Mouse (Mus musculus) forebrain, embryonic 10.5 days (tissue): ENCODE measurements around the gene Nfya. TPM values are rescaled to one million over a fixed set of nuclear protein-coding genes. Genes with fewer than 3 reads are reported as not detected.
A peak's percentile ranks its signal among the peaks of the same experiment; 100 is the strongest.

ENCODE experiments used
- DNase-seq: peaks from one replicate; pipeline ENCODE4 v3.0.0-alpha.2; 2017; ENCODE audit warnings: low spot score; ENCODE audit errors: extremely low spot score
- H3K27ac ChIP-seq: fragments of 300-500 bp; sonication (generic); 2 replicates; pipeline ENCODE4 v1.5.1; 2016; ENCODE audit warnings: mild to moderate bottlenecking
- H3K27me3 ChIP-seq: fragments of 300-500 bp; sonication (generic); 2 replicates; pipeline ENCODE4 v1.6.1; 2016; ENCODE audit warnings: mild to moderate bottlenecking; ENCODE audit not compliant: poor library complexity, severe bottlenecking
- H3K36me3 ChIP-seq: fragments of 300-500 bp; sonication (generic); replicated peaks from 2 replicates; pipeline ENCODE4 v1.6.1; 2016; ENCODE audit warnings: mild to moderate bottlenecking, moderate library complexity
- H3K4me1 ChIP-seq: fragments of 300-500 bp; sonication (generic); 2 replicates; pipeline ENCODE4 v1.6.1; 2016
- H3K4me3 ChIP-seq: fragments of 300-500 bp; sonication (generic); 2 replicates; pipeline ENCODE4 v1.5.1; 2016; ENCODE audit warnings: mild to moderate bottlenecking, moderate library complexity
- H3K9me3 ChIP-seq: fragments of 300-500 bp; sonication (generic); 2 replicates; pipeline ENCODE4 v1.6.1; 2016; ENCODE audit warnings: mild to moderate bottlenecking, moderate library complexity
- WGBS: fragments of 180-500 bp; shearing (Covaris S2); methylation state at CpG from one replicate; pipeline ENCODE4 v1.1.7; 2016; 5-methylcytosine and 5-hydroxymethylcytosine counted together
- polyA plus RNA-seq: library from polyadenylated mRNA; unstranded; fragments of >200 nt; fragmentation: Nextera tagmentation; extraction: Ambion mirVana; gene quantifications from 2 replicates; pipeline ENCODE4 v1.2.1, GENCODE M21; 2016

The Nfya gene
- polyA plus RNA-seq, 1 experiment from 2014 or later: 19.0 TPM

- Histone ChIP-seq H3K4me3 (no peak overlapping the region), H3K36me3 (no peaks in the 10 kb centered on the region), H3K4me1 (peaks cover 37% of the 10 kb centered on the region), H3K27me3 (no peaks in the 10 kb centered on the region), H3K9me3 (no peaks in the 10 kb centered on the region), H3K27ac (peak overlapping the region; percentile 53; the same call in 1 of the 2 replicates)
- DNase-seq: no peak
- WGBS: 46% methylated on average over 9 of the region's 9 CpGs
These were observed 16.3 kb upstream of the Nfya start for GRCm38 (mm10) chr17:48425823-48426612.

GRCm38 (mm10) chr17:48424237-48424636 is 14.5 kb upstream of the Nfya start:
- H3K36me3 ChIP-seq: peaks cover 4% of the 10 kb centered on the region; the same call in 1 of the 2 replicates
- WGBS: 91% methylated on average over 9 of the region's 9 CpGs
- H3K9me3 ChIP-seq: no peaks in the 10 kb centered on the region
- H3K27me3 ChIP-seq: no peaks in the 10 kb centered on the region
- no peak overlapping the region for H3K4me3 ChIP-seq
- peaks cover 30% of the 10 kb centered on the region for H3K4me1 ChIP-seq
- no peak overlapping the region for H3K27ac ChIP-seq
- DNase-seq: no peak

GRCm38 (mm10) chr17:48419571-48419970 is 9.9 kb upstream of the Nfya start:
- H3K4me3 ChIP-seq: no peak overlapping the region
- H3K9me3 ChIP-seq: no peaks in the 10 kb centered on the region
- H3K27me3 ChIP-seq: no peaks in the 10 kb centered on the region
- no peak for DNase-seq
- H3K27ac ChIP-seq: no peak overlapping the region
- WGBS: 76% methylated on average over 2 of the region's 2 CpGs
- peaks cover 51% of the 10 kb centered on the region for H3K36me3 ChIP-seq
- H3K4me1 ChIP-seq: 0 out of 2 replicates have a peak, but pooled peaks cover 4% of the 10 kb centered on the region

- Histone ChIP-seq H3K36me3 (peaks cover 59% of the 10 kb centered on the region), H3K27ac (no peak overlapping the region), H3K27me3 (no peaks in the 10 kb centered on the region), H3K9me3 (no peaks in the 10 kb centered on the region), H3K4me3 (no peak overlapping the region), H3K4me1 (0 out of 2 replicates have a peak, but pooled peaks cover 4% of the 10 kb centered on the region)
- WGBS: 90% methylated on average over 1 of the region's 1 CpGs
- no peak for DNase-seq
These were observed 9.1 kb upstream of the Nfya start for GRCm38 (mm10) chr17:48418781-48419180.

- DNase-seq: no peak
- no peaks in the 10 kb centered on the region for H3K27me3 ChIP-seq
- H3K36me3 ChIP-seq: peaks cover 64% of the 10 kb centered on the region
- 85% methylated on average over 7 of the region's 7 CpGs for WGBS
- H3K4me3 ChIP-seq: no peak overlapping the region
- H3K4me1 ChIP-seq: 0 out of 2 replicates have a peak, but pooled peaks cover 4% of the 10 kb centered on the region
- no peak overlapping the region for H3K27ac ChIP-seq
- no peaks in the 10 kb centered on the region for H3K9me3 ChIP-seq
These were observed 8.5 kb upstream of the Nfya start for GRCm38 (mm10) chr17:48418174-48418573.

GRCm38 (mm10) chr17:48417521-48417920 is 7.8 kb upstream of the Nfya start:
- H3K4me3 ChIP-seq: no peak overlapping the region
- H3K4me1 ChIP-seq: 0 out of 2 replicates have a peak, but pooled peaks cover 4% of the 10 kb centered on the region
- no peaks in the 10 kb centered on the region for H3K27me3 ChIP-seq
- no peaks in the 10 kb centered on the region for H3K9me3 ChIP-seq
- H3K27ac ChIP-seq: no peak overlapping the region
- 91% methylated on average over 6 of the region's 6 CpGs for WGBS
- H3K36me3 ChIP-seq: peaks cover 69% of the 10 kb centered on the region
- DNase-seq: no peak

GRCm38 (mm10) chr17:48416425-48417195 is 6.9 kb upstream of the Nfya start:
- H3K4me1 ChIP-seq: peaks cover 9% of the 10 kb centered on the region
- WGBS: 92% methylated on average over 14 of the region's 14 CpGs
- H3K9me3 ChIP-seq: no peaks in the 10 kb centered on the region
- H3K36me3 ChIP-seq: peaks cover 77% of the 10 kb centered on the region
- H3K27ac ChIP-seq: no peak overlapping the region
- no peak overlapping the region for H3K4me3 ChIP-seq
- DNase-seq: no peak
- H3K27me3 ChIP-seq: no peaks in the 10 kb centered on the region

- Histone ChIP-seq H3K27ac (no peak overlapping the region), H3K4me1 (peaks cover 12% of the 10 kb centered on the region), H3K27me3 (no peaks in the 10 kb centered on the region), H3K36me3 (peaks cover 77% of the 10 kb centered on the region), H3K9me3 (no peaks in the 10 kb centered on the region), H3K4me3 (no peak overlapping the region)
- no peak for DNase-seq
- 91% methylated on average over 7 of the region's 7 CpGs for whole genome bisulfite sequencing
These were observed 6.3 kb upstream of the Nfya start for GRCm38 (mm10) chr17:48416011-48416410.

- DNase-seq: no peak
- H3K4me3 ChIP-seq: peak overlapping the region; percentile 90
- no peaks in the 10 kb centered on the region for H3K27me3 ChIP-seq
- 68% methylated on average over 8 of the region's 8 CpGs for WGBS
- peak overlapping the region; percentile 99 for H3K27ac ChIP-seq
- H3K36me3 ChIP-seq: peaks cover 50% of the 10 kb centered on the region
- peaks cover 27% of the 10 kb centered on the region for H3K4me1 ChIP-seq
- no peaks in the 10 kb centered on the region for H3K9me3 ChIP-seq
These were observed 1.5 kb upstream of the Nfya start for GRCm38 (mm10) chr17:48411241-48411640.

- DNase-seq: no peak
- under 1% methylated on average over 13 of the region's 13 CpGs for WGBS
- no peaks in the 10 kb centered on the region for H3K27me3 ChIP-seq
- H3K27ac ChIP-seq: peak overlapping the region; percentile 99
- H3K4me3 ChIP-seq: peak overlapping the region; percentile 90
- no peaks in the 10 kb centered on the region for H3K9me3 ChIP-seq
- H3K4me1 ChIP-seq: peaks cover 27% of the 10 kb centered on the region
- H3K36me3 ChIP-seq: peaks cover 44% of the 10 kb centered on the region
These were observed 636 bp upstream of the Nfya start for GRCm38 (mm10) chr17:48410299-48410785.

- WGBS: under 1% methylated on average over 47 of the region's 47 CpGs
- Histone ChIP-seq H3K9me3 (no peaks in the 10 kb centered on the region), H3K27me3 (no peaks in the 10 kb centered on the region)
These were observed 997 bp downstream of the Nfya start for GRCm38 (mm10) chr17:48408526-48409291.

GRCm38 (mm10) chr17:48407910-48408525 is 1.7 kb downstream of the Nfya start:
- peaks cover 28% of the 10 kb centered on the region for H3K36me3 ChIP-seq
- peak overlapping the region; percentile 99 for H3K27ac ChIP-seq
- H3K4me3 ChIP-seq: peak overlapping the region; percentile 90
- peaks cover 27% of the 10 kb centered on the region for H3K4me1 ChIP-seq
- 16% methylated on average over 8 of the region's 8 CpGs for WGBS
- H3K27me3 ChIP-seq: no peaks in the 10 kb centered on the region
- DNase-seq: peak; percentile 51
- H3K9me3 ChIP-seq: no peaks in the 10 kb centered on the region

More at GRCm38 (mm10) chr17:48408526-48409291, 997 bp downstream of the Nfya start:
- H3K4me1 ChIP-seq: peaks cover 27% of the 10 kb centered on the region
- DNase-seq: peak; percentile 77
- peaks cover 33% of the 10 kb centered on the region for H3K36me3 ChIP-seq
- peak overlapping the region; percentile 90 for H3K4me3 ChIP-seq
- peak overlapping the region; percentile 99 for H3K27ac ChIP-seq
